Mouse (Mus musculus) urinary bladder, postnatal 14 days (tissue): ENCODE data around the gene Rasl10b.
A peak's percentile ranks its signal among the peaks of the same experiment; 100 is the strongest.

ENCODE experiments used
- DNase-seq: peaks from one replicate; pipeline ENCODE4 v3.0.0; 2021; ENCODE audit warnings: low spot score

Gene Rasl10b

DNA sequence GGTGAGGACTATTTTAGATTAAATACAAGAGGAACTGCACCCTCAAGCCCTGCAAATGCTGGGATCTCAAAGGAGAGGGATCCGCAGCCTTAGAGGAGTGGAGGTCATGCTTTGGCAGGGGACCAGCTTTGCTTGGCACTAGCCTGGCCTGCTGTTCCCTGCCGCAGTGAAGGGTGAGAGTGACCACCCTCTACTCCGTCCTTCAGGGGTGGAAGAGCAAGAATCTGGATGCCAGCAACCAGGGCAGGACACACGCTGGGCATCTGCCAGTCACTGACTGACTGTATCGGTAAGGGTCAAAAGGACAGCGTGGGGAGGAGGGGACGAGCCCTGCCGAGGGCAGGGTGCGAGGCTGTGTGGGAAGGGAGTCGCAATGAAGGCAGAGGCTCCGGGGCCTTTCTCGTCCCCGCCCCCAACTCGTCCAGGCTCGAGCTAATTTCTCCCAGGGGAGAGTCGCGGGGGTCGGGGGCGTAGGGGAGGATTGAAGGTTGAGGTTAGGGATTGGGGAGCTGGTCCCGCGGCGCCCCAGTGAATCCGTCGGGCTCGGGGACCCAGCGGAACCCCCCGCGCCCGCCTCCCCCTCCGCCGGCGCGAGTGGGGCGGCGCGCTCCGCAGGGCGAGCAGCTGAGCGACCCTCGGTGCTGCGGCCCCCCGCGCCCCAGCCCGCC lies at the start of gene Rasl10b:
TSS of gene Rasl10b (plus strand) at position 51 of the 668 bp plus-strand sequence.
- DNase-seq = no peak

DNA sequence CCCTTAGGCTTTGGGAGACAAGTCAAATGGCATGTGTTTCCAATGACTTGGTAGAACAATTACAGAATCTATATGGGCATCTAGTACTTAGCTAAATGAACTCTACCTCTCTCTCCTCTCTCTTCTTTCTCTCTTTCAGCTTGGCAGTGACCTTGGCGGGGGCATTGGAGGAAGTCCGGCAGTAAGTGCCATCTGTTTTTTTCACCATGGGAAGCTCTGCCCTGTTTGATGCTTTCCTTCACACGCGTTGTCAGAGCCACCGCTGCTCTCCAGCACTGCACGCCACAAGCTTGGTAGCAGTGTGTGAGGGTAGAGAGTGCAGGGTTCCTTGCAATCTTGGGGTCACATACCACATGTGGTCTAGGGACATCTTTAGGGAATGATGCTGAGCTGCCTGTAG lies 44.3 kb upstream of the Rasl10b start:
- no peak for DNase-seq

DNA sequence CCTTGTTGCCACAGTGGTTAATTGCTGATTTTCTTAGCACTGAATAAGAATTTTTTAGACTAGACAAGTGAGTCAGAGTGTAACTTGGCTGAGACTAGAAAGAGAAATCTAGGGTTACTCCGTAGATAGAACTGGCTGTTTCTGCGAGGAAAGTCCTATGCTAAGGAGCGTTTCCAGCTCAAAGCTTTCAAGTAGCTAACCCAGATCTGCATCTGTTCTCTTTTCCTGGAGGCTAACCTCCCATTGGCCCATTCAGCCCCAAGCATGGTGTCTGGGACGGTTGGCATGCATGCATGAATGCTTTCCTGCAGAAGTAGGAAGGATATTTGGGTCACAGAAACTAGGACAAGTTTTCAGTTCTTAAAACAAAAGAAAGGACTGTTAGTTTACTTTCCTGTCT lies 37.7 kb upstream of the Rasl10b start:
- DNase-seq = no peak

DNA sequence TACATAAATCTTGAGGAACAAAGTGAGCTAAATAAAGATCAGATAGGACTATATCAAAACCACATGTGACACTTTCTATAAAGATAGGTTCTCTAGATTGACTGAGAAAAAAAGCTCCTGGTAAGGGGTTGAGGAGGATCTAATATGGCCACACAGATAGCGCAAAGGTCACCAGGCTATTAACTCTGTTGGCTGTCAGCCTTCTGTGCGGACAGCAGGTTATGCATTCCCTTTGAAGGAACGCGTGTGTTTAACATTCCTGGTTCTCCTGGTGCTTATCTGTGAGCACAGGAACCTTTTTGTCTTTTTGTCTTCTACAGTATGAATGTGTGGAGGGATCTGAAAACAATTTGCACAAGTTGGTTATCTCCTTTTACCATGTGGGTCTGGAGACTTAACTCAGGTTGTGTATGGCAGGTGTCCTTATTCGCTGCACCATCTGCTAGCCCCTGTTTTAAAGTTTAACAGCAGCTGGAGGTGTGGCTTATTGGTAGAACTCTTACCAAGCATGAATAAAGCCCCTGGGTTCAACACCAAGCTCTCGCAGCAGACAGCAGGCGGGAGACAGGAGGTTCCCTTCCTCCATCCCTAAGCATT lies 29.1 kb upstream of the Rasl10b start:
- no peak for DNase-seq

DNA sequence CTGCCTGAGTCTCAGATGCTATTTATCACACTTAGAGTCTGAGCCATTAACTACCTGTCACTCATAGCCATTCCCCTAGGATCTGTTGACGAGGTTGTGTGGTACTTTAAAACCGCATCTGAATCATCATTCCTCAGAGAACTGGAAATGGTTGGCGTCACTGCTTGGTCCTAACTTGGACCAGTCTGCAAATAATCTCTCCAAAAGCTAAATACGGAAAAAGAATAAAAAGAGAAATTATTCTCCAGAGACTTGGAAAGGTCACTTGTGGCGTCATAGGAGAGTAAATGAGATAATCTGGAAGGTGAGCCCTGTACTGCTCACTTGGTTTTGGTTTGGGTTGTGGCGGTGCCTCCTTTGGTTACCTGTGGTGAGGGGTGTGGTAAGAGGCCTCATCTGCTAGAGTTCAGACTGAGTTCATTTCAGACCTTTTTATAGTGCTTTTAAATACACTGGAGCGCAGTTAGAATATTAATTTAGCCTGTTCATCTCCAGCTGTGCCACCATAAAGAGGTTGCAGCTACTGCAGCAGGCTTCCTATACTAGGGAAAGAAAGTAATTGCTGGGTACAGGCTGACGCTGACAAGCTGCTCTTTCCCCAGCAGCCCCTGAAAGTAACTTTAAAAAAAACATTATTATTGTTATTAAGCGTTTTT lies 25.9 kb upstream of the Rasl10b start:
- no peak for DNase-seq

DNA sequence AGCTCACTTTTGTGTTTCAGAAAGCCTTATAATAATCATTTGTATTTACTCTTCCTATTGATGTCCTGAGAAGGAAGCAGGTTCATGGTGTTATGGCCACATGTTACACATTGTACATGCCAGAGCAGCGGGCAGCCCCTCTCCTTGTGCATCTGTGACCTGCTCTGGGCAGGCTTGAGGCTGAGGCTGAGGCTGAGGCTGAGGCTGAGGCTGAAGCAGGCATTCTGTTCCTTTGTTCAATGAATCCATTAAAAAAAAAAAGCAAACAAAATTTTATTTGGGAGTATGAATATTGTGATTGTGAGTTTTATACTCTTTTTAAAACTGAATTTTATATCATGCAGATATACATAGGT lies 25.4 kb upstream of the Rasl10b start:
- no peak for DNase-seq

DNA sequence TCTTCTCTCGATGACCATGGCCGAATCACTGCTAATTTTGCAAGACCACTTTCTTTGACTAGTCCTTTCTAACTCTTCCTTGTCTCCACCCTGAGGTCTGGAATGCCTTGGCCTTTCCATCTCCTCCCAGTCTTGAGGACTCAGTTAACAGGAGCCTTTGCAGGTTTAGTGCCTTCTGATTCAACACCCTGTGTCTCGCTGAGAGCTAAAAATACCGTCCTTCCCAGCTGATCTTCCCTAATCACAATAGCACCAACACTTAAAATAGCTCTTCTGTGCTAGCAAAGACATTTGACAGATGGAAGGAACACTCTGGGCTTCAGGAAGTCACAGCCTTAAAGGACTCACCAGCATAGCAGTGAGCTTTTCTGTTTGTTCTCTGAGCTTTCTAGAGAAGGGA lies 15.9 kb upstream of the Rasl10b start:
- DNase-seq = no peak

DNA sequence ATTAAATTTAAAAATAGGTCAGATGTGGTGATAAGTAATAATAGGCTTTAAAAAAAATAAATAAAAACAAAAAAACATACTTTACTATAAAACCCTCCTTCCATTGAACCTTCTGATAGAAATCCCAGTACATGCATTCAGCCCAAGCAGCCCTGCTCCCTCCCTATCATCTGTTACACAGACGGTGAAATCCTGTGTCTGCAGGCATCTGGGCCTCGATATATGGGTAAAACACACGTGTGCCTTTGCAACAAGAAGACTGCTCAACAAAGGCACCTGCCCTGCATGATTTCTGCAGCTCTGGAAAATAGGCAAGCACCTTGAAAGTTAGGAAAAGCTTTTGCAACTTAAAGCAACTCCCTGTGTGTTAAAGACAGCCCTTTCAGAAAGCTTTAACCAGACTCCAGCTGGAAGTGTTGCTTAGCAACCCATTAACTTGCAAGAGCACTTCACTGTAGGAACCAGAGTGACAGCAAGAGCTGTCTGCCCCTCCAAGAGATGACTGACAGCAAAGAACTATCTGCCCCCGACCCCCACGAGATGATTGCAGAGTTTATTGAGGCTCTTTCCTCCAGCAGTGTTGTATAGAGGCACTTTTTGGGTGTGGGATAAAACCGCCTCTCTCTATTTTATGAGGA lies 14.0 kb upstream of the Rasl10b start:
- no peak for DNase-seq

DNA sequence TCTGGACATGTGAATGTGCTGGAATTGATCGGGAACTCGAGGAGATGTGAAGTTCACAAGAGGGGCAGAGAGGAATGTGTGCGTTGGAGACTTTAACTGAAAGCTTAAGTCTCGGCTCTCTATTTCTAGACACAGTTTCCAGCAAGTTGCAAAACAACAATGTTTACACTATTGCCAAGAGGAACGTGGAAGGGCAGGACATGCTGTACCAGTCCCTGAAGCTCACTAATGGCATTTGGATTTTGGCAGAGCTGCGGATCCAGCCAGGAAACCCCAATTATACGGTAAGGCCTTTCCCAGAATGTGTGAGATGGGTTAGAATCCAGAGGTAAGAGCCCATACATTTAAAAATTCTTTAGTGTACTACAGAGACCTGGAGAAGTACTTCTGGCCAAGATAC lies 11.3 kb upstream of the Rasl10b start:
- no peak for DNase-seq

DNA sequence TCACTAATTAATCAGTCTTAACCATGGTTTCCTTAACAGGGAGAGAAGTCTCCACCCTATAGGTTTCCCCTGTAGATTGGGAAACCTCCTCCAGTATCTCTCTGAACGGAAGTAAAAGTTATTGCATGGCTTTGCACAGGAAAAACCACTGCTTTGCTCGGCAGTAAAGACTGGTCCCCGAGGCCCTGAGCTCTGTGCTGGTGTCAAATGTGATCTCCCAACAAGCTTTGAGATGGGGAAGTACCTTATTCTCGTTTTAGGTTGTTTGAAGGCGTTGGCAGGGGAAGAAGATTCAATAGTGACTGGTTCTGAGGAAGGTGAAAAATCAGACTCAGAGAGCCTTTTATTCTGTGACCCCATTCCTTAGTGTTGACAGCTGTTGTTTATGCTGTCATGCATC lies 10.2 kb upstream of the Rasl10b start:
- DNase-seq = no peak

DNA sequence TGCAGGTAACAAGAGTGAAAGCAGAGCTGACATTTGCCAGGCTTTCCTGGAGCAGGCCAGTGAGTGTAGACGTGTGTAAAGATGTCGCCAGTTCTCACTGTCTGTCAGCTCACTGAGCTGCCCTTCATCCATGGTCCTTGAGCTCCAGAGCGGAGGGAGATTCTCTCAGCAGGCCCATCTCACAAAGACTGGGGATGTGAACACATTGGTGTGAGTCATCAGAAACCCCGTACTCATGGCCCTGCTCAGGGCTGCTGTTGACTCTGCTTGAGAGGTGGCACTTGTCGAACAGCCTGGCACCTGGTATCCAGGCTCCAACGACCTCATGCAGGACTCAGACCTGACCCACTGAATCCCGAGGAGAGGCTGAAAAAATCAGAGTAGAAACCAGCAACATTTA lies 5.2 kb upstream of the Rasl10b start:
- DNase-seq = no peak

DNA sequence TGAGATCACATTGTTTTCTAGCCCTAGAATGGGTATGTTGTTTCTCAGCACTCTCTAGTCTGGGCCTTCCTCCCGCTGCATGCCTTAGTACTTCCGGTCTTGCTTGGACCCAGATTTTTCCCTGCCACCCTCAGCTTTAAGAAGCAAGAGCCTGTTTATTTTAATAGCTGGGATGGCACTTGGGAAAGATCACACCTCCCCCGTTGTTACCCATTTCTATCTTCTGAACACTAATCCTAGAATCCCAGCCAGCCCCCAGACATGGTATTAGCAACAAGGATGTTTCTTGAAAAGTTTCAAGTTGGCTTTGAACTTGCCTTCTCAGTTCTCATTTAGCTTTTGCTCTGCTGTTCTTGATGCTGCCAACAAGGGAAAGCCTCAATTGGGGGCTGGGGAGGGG lies 2.5 kb upstream of the Rasl10b start:
- no peak for DNase-seq

DNA sequence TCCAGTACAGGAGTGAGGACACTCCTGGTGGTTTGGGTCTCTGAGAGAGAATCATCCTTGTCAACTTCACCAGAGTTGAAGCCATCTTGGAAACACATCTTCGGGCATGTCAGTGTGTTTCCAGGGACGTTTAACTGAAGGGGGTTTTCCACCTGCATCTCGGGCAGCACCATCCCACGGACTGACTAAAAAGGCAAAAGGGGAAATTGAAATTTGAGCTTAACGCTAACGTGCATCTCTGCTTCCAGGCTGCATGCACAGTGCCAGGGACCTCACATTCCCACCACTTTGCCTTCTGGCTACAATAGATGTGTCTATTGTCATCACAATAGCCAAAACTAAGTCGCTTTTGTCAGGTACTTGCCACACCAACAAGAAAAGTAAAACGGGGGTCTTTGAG lies 695 bp upstream of the Rasl10b start:
- no peak for DNase-seq

DNA sequence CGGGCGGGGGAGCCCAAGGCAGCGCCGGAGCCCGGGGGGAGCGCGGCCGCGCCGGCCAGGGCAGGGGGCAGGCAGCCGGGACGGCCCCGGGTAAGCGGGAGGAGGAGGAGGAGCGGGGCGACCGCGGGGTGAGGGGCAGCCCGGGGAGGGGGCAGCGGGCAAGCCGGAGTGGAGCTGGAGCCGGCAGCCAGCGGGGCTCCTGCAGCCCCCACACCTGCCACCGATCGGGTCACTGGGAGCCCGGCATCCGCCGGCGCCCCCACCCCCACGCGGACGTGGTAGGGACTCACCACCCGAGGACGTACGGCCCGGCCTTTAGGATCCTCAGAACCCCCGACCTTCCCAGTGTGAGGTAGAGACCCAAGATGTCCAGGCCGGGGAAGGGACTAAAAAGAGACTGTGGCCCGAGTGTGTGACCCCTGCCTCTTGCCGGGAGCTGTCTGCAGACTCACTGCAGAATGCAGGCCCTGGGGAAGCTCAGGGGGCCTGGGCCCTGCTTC lies 905 bp downstream of the Rasl10b start:
- DNase-seq = no peak

DNA sequence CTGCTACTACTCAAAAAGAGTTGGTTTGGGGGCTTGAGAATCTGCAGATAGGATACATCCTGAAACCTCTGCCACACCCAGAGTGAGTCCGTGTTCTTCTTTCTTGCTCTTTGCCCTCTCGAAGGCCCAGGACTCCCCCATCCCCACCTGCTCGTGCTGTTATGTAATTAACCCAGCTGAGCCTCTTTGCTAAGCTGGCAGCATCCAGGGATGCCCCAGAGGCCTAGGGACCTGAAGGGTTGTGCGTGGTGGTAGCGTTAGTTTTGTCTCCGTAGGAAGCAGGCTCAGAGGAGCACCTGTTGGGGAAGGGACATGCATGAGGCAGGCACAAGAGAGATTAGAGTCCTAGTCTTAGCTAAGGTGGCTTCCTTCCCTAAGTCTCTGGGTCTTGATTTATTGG lies 1.6 kb downstream of the Rasl10b start:
- DNase-seq = no peak

DNA sequence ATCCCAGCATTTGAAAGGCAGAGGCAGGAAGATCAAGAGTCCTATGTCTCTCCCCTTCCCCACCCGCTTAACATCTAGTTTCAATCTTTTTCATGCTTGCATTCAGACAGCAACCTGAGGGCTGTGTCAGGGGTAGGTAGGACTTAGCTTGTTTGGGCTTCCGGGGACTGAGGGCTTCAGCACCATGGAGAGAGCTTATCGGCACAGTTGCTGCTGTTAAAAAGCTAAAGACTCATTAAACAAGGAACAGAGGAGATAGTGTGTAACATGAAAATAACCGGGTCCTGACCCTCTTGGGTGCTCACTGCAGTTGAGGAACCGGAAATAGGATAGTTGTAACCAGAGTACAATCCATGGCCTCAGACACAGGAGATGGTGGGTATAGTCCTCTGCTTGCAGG lies 8.1 kb downstream of the Rasl10b start:
- peak; percentile 74 for DNase-seq

DNA sequence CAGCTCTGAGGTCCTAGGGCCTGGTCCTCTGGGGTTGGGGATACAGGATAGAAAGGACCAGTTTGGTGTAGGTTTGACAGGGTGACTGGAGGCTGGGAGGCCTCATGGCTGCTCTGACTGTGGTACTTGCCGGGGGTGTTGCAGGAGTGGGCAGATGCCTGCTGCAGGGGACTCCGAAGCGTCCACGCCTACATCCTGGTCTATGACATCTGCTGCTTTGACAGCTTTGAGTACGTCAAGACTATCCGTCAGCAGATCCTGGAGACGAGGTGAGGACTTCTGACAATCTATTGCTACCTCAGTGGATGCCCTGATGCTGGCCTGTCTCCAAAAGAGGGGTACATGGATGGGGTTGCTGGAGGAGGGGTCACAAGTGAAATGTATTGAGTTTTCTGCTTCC lies 8.8 kb downstream of the Rasl10b start:
- DNase-seq = no peak

DNA sequence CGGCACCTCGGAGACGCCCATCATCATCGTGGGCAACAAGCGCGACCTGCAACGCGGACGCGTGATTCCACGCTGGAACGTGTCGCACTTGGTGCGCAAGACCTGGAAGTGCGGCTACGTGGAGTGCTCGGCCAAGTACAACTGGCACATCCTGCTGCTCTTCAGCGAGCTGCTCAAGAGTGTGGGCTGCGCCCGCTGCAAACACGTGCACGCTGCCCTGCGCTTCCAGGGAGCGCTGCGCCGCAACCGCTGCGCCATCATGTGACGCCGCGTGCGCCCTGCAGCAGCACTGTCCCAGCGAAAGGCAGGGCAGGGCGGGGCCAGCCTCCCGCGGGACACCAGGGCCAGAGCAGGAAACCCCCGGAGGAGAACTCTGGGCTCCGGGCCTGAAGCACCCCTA lies 9.6 kb downstream of the Rasl10b start:
- no peak for DNase-seq

DNA sequence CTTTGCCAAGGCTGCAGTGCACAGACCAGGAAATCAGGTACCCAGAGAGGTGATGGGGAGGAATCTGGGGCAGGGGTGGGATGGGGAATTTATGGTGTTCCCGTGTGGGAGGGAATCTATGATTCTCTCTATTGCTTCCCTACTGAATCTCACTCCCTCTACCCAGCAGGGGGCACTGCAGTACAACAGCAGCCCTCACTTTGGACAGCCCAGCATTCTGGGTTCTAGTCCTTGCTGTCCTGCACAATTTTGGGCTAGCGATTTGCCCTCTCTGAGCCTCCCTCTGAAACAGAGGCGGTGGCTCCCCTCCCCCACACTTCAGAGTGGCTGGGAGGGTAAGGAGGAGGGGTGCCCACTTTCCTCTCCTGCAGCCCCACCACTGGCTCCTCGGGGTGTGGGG lies 11.4 kb downstream of the Rasl10b start:
- no peak for DNase-seq

DNA sequence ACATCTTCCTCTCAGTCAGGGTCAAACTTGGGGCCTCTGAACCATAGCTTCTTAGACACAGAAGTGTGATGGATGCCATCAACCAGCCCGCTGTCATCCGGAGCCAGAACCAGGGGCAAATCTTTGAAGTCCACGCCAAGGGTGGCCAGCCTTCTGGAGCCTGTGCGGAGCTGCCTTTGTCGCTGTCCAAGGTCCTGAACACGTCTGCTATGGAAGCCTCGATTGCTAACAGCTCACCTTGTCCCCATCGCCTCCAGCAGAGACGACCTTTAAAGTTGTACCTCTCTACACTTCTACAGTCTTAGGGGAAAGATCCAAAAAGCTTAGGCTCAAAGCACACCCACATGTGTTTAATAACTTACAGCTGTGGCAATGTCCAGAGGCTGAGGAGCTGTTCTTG lies 12.4 kb downstream of the Rasl10b start:
- peak; percentile 80 for DNase-seq

DNA sequence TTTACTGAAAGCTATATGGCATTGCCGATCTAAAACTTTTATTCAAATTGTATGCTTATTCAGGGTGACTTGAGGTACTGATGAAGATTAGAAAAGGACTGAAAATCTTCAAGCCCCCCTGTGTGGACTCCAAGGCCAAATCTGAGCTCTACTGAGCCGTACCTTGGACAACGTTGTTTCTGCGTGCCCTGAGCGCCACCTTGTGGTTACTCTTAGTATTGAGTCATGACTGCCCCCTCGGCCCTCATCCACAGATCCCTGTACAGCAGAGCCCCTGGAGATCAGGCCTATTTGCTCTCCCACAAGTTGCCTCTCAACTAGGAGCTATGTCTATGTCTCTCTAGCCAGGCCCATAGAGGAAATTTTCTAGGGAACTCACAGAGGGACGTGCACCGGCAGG lies 15.7 kb downstream of the Rasl10b start:
- DNase-seq = peak; percentile 64

DNA sequence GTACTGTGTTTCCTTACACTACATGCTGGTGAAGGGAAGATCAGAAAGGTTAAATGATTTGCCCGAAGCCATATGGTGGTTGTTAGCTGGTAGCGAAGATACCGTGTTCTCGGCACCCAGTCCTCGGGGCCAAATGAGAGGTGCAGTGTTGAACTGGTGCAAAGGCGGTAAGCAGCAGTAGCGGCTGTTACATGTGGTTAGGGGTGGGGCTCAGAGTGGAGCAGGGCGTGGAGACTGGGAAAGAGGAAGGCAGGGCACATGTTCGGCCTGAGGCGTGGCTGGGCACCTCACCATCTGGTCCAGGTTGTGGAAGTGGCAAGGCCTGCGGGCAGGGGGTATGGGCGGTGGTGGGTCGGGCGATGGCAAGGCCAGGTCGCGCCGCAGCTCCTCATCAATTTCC lies 18.0 kb downstream of the Rasl10b start:
- DNase-seq = no peak

DNA sequence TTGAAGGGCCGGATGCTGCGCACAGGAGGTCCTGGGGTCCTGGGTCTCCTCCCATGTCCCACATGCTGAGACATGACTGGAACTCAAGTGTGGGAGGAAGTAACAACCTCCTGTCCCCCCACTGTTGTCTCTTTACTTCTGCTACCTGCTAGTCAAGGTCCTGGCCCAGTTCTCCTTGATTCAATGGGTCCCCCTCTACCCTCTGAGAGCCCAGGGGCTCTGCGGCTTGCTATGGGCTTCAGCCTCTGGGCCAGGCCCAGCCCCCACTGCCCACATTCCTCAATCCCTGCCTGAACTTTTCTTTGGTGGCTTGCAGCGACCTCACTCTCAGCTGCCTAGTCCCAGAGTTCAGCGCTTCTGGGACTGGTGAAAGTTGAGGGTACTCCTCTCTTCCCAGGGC lies 20.4 kb downstream of the Rasl10b start, which contains the start of gene Gas2l2:
TSS of gene Gas2l2 (minus strand) at position 101 of the 400 bp plus-strand sequence.
- no peak for DNase-seq
